Mouse (Mus musculus) midbrain, embryonic 13.5 days (tissue): ENCODE measurements around the gene Fut2. TPM values are rescaled to one million over a fixed set of nuclear protein-coding genes. Genes with fewer than 3 reads are reported as not detected.

Experiments used
- ATAC-seq: fragments of 200-750 bp; cut with Nextera tagmentation; 2 replicates; pipeline ENCODE4 v1.8.0; 2017; ENCODE audit warnings: mild to moderate bottlenecking, moderate TSS enrichment, moderate library complexity
- H3K27ac ChIP-seq: fragments of 300-500 bp; sonication (generic); 2 replicates; pipeline ENCODE4 v1.5.1; 2015; ENCODE audit warnings: inconsistent platforms, mild to moderate bottlenecking, moderate library complexity
- H3K27me3 ChIP-seq: fragments of 300-500 bp; sonication (generic); 2 replicates; pipeline ENCODE4 v1.6.1; 2015; ENCODE audit warnings: mild to moderate bottlenecking, inconsistent platforms
- H3K36me3 ChIP-seq: fragments of 300-500 bp; sonication (generic); 2 replicates; pipeline ENCODE4 v1.6.1; 2015; ENCODE audit warnings: mild to moderate bottlenecking, inconsistent platforms
- H3K4me1 ChIP-seq: fragments of 300-500 bp; sonication (generic); replicated peaks from 2 replicates; pipeline ENCODE4 v1.6.1; 2015; ENCODE audit warnings: inconsistent platforms
- H3K4me2 ChIP-seq: fragments of 300-500 bp; sonication (generic); replicated peaks from 2 replicates; pipeline ENCODE4 v1.6.1; 2015; ENCODE audit warnings: moderate library complexity, mild to moderate bottlenecking, inconsistent platforms
- H3K4me3 ChIP-seq: fragments of 300-500 bp; sonication (generic); replicated peaks from 2 replicates; pipeline ENCODE4 v1.5.1; 2015; ENCODE audit warnings: mild to moderate bottlenecking, inconsistent platforms
- H3K9ac ChIP-seq: fragments of 300-500 bp; sonication (generic); replicated peaks from 2 replicates; pipeline ENCODE4 v1.6.1; 2015; ENCODE audit warnings: mild to moderate bottlenecking, inconsistent platforms
- H3K9me3 ChIP-seq: fragments of 300-500 bp; sonication (generic); 2 replicates; pipeline ENCODE4 v1.6.1; 2016; ENCODE audit warnings: mild to moderate bottlenecking, inconsistent platforms
- WGBS: fragments of 180-500 bp; shearing (Covaris S2); methylation state at CpG from one replicate; pipeline ENCODE4 v1.1.7; 2015; 5-methylcytosine and 5-hydroxymethylcytosine counted together
- polyA plus RNA-seq: library from polyadenylated mRNA; unstranded; fragments of >200 nt; fragmentation: Nextera tagmentation; extraction: Ambion mirVana; gene quantifications from 2 replicates; pipeline ENCODE4 v1.2.1, GENCODE M21; 2015

Gene Fut2
- polyA plus RNA-seq, 1 experiment from 2014 or later = 0.09 TPM

DNA sequence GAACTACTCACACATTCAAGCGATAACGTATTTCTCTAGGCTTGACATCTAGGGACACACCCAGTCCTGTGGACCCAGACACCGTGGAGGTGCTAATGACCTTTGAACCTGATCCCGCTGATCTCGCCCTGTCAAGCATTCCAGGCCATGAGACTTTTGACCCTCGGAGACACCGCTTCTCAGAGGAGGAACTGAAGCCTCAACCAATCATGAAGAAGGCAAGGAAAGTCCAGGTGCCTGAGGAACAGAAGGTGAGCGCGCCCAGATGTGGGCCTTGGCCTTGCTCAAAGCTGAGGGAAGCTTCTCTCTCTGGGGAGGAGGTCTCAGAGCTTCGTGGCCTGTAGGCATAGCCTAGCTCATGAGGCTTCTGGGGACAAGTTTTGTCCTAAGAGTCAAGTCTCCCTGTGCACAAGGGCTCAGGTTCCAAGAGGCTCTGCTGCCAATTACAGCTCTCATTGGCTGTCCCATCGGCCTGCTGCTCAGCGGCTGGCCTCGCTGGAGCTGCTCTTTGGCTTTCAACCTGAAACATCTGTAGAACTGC lies 42.1 kb upstream of the Fut2 start:
- 53% methylated on average over 13 of the region's 13 CpGs for WGBS
- Histone ChIP-seq H3K36me3 (peaks cover 36% of the 10 kb centered on the region), H3K4me2 (peak overlapping the region; percentile 98), H3K27me3 (no peaks in the 10 kb centered on the region), H3K4me3 (no peak overlapping the region), H3K9me3 (no peaks in the 10 kb centered on the region), H3K27ac (peak overlapping the region; percentile 85), H3K9ac (no peak overlapping the region), H3K4me1 (peaks cover 74% of the 10 kb centered on the region)
- ATAC-seq = no peak

DNA sequence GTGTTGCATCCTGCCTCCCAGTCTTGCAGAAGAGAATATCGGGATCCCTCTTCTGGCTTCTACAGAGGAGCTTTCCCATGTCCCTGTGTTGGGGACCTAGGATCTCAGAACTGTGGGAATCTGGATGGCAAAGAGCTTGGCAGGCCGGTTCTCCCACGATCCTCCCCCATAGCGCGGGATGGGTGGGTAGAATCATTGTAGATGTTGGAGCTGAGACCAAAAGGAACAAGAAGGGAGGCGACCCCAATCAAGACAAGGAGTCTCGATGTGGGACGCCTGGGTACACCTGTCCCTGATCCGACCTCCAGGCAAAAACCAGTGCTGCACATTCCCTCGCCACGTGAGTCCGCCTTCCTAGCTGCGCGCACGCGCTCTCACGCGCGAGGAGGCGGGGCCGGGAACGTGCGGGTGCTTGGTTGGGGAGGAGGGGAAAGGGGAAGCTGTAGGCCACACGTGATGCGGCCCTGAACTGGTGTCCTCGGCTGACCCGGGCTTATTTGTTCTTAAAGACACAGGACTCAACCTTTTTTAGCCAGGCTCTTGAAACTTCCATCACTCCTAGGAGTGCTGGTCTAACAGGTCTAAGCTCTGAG lies 41.3 kb upstream of the Fut2 start:
- WGBS = under 1% methylated on average over 27 of the region's 27 CpGs
- H3K4me1 ChIP-seq = peaks cover 79% of the 10 kb centered on the region
- H3K9me3 ChIP-seq = no peaks in the 10 kb centered on the region
- H3K4me3 ChIP-seq = peak overlapping the region; percentile 57
- H3K4me2 ChIP-seq = peak overlapping the region; percentile 98
- no peaks in the 10 kb centered on the region for H3K27me3 ChIP-seq
- ATAC-seq = no peak
- peak overlapping the region; percentile 80 for H3K9ac ChIP-seq
- peak overlapping the region; percentile 85 for H3K27ac ChIP-seq
- peaks cover 28% of the 10 kb centered on the region for H3K36me3 ChIP-seq

DNA sequence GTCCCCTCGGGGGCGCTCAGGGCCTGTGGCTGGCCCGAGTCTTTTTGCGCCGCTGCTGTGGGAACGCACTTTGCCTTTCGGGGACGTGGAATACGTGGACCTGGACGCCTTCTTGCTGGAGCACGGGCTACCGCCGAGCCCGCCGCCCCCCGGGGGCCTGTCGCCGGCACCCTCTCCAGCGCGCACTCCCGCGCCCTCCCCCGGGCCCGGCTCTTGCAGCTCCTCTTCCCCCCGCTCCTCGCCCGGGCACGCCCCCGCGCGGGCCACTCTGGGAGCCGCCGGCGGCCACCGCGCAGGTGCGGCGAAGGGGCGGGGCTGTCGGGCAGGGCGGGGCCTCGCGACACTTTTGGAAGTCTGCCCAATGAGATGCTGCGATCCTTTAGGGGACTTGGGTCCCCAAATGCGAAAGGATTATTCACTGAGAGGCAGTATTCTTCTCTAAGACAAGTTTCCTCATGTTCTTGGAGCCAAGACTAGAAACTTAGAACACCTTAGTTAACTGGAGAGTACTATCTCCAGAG lies 40.6 kb upstream of the Fut2 start:
- peak overlapping the region; percentile 85; the same call in 1 of the 2 replicates for H3K27ac ChIP-seq
- peaks cover 21% of the 10 kb centered on the region for H3K36me3 ChIP-seq
- peak overlapping the region; percentile 98 for H3K4me2 ChIP-seq
- H3K9me3 ChIP-seq = no peaks in the 10 kb centered on the region
- ATAC-seq = no peak
- peaks cover 83% of the 10 kb centered on the region for H3K4me1 ChIP-seq
- H3K4me3 ChIP-seq = peak overlapping the region; percentile 57
- no peaks in the 10 kb centered on the region for H3K27me3 ChIP-seq
- H3K9ac ChIP-seq = peak overlapping the region; percentile 80
- under 1% methylated on average over 38 of the region's 45 CpGs for WGBS

DNA sequence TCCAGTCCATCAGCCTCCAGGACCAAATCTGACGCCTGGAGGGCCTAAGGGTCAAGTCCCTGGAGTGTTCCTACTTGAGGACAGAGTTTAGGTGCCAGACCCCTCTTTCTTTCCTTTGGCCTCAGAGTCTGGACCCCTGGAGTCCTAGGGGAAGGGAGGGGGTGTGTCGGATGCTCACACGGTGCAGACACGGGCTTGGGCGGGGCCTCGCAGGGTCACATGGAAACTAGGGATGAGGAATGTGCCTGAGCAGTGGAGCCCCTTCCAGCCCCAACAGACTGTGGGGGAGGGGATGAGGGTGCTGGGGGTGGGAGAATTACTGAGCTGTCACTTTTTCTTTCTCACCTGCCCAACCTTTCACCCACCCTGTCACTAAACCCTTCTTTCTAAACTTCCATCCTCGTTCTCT lies 39.7 kb upstream of the Fut2 start:
- peaks cover 91% of the 10 kb centered on the region for H3K4me1 ChIP-seq
- H3K27ac ChIP-seq = no peak overlapping the region
- no peaks in the 10 kb centered on the region for H3K9me3 ChIP-seq
- H3K4me3 ChIP-seq = peak overlapping the region; percentile 57
- ATAC-seq = no peak
- no peaks in the 10 kb centered on the region for H3K27me3 ChIP-seq
- peak overlapping the region; percentile 98 for H3K4me2 ChIP-seq
- H3K36me3 ChIP-seq = peaks cover 12% of the 10 kb centered on the region
- WGBS = 0% methylated on average over 7 of the region's 7 CpGs
- H3K9ac ChIP-seq = peak overlapping the region; percentile 80

DNA sequence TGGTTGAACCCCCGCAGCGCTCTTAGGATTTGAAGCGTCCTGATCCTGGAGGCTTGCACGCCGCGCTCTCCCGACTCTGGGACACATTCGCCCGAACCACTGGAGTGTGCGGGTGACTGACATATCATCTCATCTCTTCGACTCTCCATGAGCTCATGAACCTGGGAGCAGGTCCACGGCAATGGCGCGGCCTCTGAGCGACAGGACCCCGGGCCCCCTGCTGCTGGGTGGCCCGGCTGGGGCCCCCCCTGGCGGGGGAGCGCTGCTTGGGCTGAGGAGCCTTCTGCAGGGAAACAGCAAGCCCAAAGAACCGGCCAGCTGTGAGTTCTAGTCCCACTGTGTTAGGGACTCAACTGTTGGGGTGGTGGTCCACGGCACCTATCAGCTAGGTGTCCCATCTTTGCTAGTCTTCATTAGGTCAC lies 39.3 kb upstream of the Fut2 start:
- Histone ChIP-seq H3K9ac (peak overlapping the region; percentile 58), H3K4me2 (peak overlapping the region; percentile 98), H3K9me3 (no peaks in the 10 kb centered on the region), H3K4me3 (peak overlapping the region; percentile 57), H3K27me3 (peaks cover under 1% of the 10 kb centered on the region; the same call in 1 of the 2 replicates), H3K4me1 (peaks cover 90% of the 10 kb centered on the region), H3K27ac (peak overlapping the region; percentile 70), H3K36me3 (peaks cover 8% of the 10 kb centered on the region)
- no peak for ATAC-seq
- WGBS = under 1% methylated on average over 21 of the region's 21 CpGs

DNA sequence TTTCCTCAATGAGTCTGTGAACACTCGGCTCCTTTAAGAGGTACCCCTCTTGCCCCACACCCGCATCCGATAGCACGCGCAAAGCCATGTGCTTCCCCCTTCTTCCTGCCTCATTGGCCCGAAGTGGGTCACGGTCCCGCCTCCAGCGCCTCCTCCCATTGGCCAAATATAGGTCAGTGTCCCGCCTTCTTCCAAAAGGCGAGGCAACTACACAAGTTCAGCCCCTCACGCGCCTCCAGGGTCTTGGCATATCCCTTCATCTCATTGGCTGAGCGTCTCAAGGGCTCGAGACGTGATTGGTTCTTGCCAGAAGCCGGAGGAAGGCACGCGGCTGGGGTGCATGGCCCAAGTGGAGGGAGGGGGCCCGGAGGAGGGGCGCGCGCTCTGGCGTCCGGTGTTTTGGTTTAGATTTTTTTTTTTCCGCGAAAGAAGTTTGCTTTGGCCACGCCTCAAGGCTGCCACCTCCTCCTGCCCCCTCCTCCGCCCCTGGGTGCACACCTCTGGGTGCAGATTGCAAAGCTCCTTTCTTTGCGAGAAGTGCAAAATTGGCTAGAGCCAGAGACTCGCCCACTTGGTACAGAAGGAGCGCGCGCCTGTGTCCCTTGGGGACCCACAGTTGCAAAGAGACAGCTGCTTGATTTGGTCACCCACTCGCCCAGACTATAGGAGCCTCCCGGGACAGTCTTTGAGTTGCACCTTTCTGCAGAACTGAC lies 38.7 kb upstream of the Fut2 start, which contains the start of gene Dbp:
Gene Dbp, plus strand, starts transcription at position 359 of the 713 bp plus-strand sequence.
- H3K9ac ChIP-seq = peak within 1 kb of the TSS; percentile 80
- H3K27ac ChIP-seq = peak within 1 kb of the TSS; percentile 93
- H3K36me3 ChIP-seq = peaks cover 2% of the 10 kb centered on the region
- no peaks in the 10 kb centered on the region for H3K9me3 ChIP-seq
- under 1% methylated on average over 36 of the region's 36 CpGs for WGBS
- peaks cover 6% of the 10 kb centered on the region; the same call in 1 of the 2 replicates for H3K27me3 ChIP-seq
- H3K4me2 ChIP-seq = peak within 1 kb of the TSS; percentile 98
- peak within 1 kb of the TSS; percentile 57 for H3K4me3 ChIP-seq
- peak; percentile 81 for ATAC-seq
- peaks cover 90% of the 10 kb centered on the region for H3K4me1 ChIP-seq

DNA sequence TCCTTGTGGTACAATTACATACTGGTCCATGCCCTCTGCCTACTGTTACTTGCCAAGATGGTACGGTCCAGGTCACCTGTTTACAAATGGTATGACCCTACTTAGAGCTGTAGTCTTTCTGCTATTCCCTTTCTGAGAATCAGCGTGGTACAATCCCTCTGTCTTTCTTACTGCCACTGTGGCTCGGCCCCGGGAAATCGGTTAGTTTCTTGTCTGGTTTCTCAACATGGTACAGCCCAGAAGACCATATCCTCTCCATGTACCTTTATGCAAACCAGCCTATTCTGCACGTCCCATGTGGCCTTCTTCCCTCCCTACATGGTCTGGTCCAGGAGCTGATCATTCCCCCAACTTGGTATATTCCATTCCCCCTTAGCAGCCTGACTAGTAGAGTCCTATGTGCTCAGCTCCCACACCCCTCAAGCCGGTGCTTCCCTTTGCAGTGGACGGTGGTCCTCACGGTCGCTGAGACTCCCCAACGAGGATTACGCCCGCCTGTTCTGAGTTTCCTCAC lies 37.9 kb upstream of the Fut2 start:
- peaks cover 89% of the 10 kb centered on the region for H3K4me1 ChIP-seq
- peak overlapping the region; percentile 93 for H3K27ac ChIP-seq
- no peaks in the 10 kb centered on the region for H3K36me3 ChIP-seq
- peak overlapping the region; percentile 98 for H3K4me2 ChIP-seq
- under 1% methylated on average over 13 of the region's 13 CpGs for WGBS
- peak; percentile 64 for ATAC-seq
- peak overlapping the region; percentile 72 for H3K9ac ChIP-seq
- H3K4me3 ChIP-seq = peak overlapping the region; percentile 57
- peaks cover 14% of the 10 kb centered on the region for H3K27me3 ChIP-seq
- H3K9me3 ChIP-seq = no peaks in the 10 kb centered on the region

DNA sequence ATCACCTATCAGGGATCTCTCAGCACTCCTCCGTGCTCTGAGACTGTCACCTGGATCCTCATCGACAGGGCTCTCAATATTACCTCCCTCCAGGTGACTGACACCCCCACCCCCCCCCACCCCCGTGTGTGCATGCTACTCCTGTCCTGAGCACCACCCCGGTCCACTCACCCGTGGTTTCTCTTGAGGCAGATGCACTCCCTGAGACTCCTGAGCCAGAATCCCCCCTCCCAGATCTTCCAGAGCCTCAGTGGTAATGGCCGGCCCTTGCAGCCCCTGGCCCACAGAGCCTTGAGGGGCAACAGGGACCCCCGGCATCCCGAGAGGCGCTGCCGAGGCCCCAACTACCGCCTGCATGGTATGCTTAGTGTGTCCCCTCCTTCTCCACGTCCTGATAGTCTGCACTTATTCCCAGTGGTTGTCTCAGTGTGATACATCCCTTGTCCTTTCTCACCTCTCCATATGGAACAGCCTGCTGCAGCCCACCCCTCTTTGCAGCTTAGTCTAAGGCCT lies 37.4 kb upstream of the Fut2 start:
- Histone ChIP-seq H3K4me3 (peak overlapping the region; percentile 57), H3K9me3 (no peaks in the 10 kb centered on the region), H3K9ac (peak overlapping the region; percentile 72), H3K27ac (peak overlapping the region; percentile 93), H3K36me3 (no peaks in the 10 kb centered on the region), H3K4me1 (peaks cover 86% of the 10 kb centered on the region), H3K4me2 (peak overlapping the region; percentile 98), H3K27me3 (peaks cover 19% of the 10 kb centered on the region)
- no peak for ATAC-seq
- 43% methylated on average over 12 of the region's 12 CpGs for WGBS

DNA sequence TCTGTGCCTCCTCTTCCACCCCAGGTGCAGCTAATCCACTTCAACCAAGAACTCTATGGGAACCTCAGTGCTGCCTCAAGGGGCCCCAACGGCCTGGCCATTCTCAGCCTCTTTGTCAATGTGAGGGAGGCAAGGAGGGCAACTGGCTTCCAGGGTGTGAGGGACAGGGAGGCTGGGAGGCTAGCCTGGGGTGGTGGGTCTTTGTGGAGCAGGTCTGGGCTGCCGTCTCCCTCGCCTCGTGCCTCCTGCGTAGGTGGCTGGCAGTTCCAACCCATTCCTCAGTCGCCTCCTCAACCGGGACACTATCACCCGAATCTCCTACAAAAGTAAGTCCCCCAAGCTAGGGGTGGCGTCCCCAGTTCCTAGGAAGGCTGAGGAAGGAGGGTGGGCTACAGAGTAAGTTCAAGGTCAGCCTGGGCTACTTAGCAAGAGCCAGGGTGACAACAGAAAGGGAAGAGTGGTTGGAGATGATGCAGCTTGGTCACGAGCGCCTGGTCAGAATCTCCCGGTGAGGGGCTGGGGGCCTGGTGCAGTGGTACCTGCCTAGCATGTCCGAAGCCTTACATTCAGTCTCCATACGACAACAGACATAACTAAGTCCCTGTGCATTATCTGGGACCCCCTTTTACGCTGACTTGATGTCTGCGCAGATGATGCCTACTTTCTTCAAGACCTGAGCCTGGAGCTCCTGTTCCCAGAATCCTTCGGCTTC lies 36.8 kb upstream of the Fut2 start:
- Histone ChIP-seq H3K9ac (peak overlapping the region; percentile 72), H3K27ac (peak overlapping the region; percentile 93), H3K4me3 (peak overlapping the region; percentile 57), H3K4me2 (peak overlapping the region; percentile 98), H3K36me3 (no peaks in the 10 kb centered on the region), H3K27me3 (peaks cover 25% of the 10 kb centered on the region), H3K9me3 (no peaks in the 10 kb centered on the region), H3K4me1 (peaks cover 82% of the 10 kb centered on the region)
- ATAC-seq = no peak
- WGBS = 90% methylated on average over 17 of the region's 17 CpGs

DNA sequence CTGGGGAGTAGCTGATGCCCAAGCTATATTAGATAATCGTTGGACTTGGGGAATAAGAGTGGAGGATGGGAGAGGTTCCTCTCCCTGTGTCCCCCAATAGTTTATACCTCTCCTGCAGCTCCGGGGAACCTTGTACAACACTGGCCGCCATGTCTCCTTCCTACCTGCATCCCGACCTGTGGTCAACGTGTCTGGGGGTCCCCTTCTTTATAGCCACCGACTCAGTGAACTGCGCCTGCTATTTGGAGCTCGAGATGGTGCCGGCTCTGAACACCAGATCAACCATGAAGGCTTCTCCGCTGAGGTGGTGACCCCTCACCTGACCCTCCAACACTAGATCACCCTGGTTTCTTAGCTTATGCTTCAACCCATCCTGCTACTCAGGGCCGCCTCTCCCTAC lies 36.1 kb upstream of the Fut2 start:
- H3K27me3 ChIP-seq = peaks cover 28% of the 10 kb centered on the region
- peaks cover 76% of the 10 kb centered on the region for H3K4me1 ChIP-seq
- peak overlapping the region; percentile 98 for H3K4me2 ChIP-seq
- H3K36me3 ChIP-seq = no peaks in the 10 kb centered on the region
- no peaks in the 10 kb centered on the region for H3K9me3 ChIP-seq
- peak overlapping the region; percentile 36; the same call in 1 of the 2 replicates for H3K9ac ChIP-seq
- WGBS = 94% methylated on average over 11 of the region's 11 CpGs
- ATAC-seq = no peak
- H3K27ac ChIP-seq = no peak overlapping the region
- no peak overlapping the region for H3K4me3 ChIP-seq

DNA sequence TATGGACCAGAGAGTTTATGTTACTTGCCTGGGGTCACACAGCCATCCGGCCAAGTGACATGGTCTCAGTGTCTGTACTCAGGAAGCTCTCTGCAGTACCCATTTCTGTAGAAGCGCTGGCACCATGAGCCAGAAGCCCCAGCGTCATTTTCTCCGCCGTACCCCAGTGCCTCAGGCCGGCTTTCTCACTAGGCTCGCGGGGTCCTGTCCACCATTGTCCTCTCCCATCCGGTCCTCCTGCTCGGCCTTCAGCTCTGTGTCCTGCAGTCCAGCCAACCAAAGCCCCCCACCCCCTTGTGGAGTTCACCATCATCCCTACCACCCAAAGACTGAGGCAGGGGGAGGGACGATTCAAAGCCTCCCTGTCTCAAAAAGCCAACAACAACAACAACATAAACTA lies 35.4 kb upstream of the Fut2 start:
- 83% methylated on average over 11 of the region's 11 CpGs for WGBS
- no peaks in the 10 kb centered on the region for H3K36me3 ChIP-seq
- peaks cover 28% of the 10 kb centered on the region for H3K27me3 ChIP-seq
- no peak overlapping the region for H3K27ac ChIP-seq
- no peak overlapping the region for H3K9ac ChIP-seq
- H3K4me3 ChIP-seq = peak overlapping the region; percentile 52; the same call in 1 of the 2 replicates
- no peak for ATAC-seq
- H3K9me3 ChIP-seq = no peaks in the 10 kb centered on the region
- peak overlapping the region; percentile 92 for H3K4me2 ChIP-seq
- peaks cover 69% of the 10 kb centered on the region for H3K4me1 ChIP-seq
